Mouse (Mus musculus) spleen, postnatal 10 days (tissue): ENCODE results near the gene Gm525.
"Not testable (repeated sequence)": the region's sequence is repeated elsewhere in the genome, so short reads cannot be mapped to it uniquely, and the experiment has no call there.

Experiments used
- DNase-seq, 2 experiments: peaks; one replicate each; pipeline ENCODE4 v3.0.0; 2021 to 2022; ENCODE audit warnings: low spot score in 2 of 2

Gm525 gene

GRCm38 (mm10) chr11:89095306-89095705 is 21.7 kb downstream of the Gm525 start:
- no peak for DNase-seq

GRCm38 (mm10) chr11:89097292-89097691 is 23.7 kb downstream of the Gm525 start:
- not testable (repeated sequence) for DNase-seq

- DNase-seq: no peak
Measured at GRCm38 (mm10) chr11:89098083-89098835, 24.6 kb downstream of the Gm525 start.

- no peak for DNase-seq
Measured at GRCm38 (mm10) chr11:89098930-89099329, 25.3 kb downstream of the Gm525 start.

GRCm38 (mm10) chr11:89100403-89100802 is 26.8 kb downstream of the Gm525 start:
- peak; percentile 76 to 89 for DNase-seq

- peak in 1 of 2 experiments; percentile 31 for DNase-seq
Measured at GRCm38 (mm10) chr11:89100826-89101321, 27.2 kb downstream of the Gm525 start.

- DNase-seq: no peak
Measured at GRCm38 (mm10) chr11:89103166-89103565, 29.5 kb downstream of the Gm525 start.

GRCm38 (mm10) chr11:89105211-89105610 is 31.6 kb downstream of the Gm525 start:
- DNase-seq: no peak

- peak in 1 of 2 experiments; percentile 60 for DNase-seq
Measured at GRCm38 (mm10) chr11:89105823-89106222, 32.2 kb downstream of the Gm525 start.

- DNase-seq: no peak
Measured at GRCm38 (mm10) chr11:89107180-89107807, 33.7 kb downstream of the Gm525 start.

- no peak for DNase-seq
Measured at GRCm38 (mm10) chr11:89124411-89124810, 50.8 kb downstream of the Gm525 start.

- no peak for DNase-seq
Measured at GRCm38 (mm10) chr11:89130856-89131255, 57.2 kb downstream of the Gm525 start.

- no peak for DNase-seq
Measured at GRCm38 (mm10) chr11:89132406-89132805, 58.8 kb downstream of the Gm525 start.

GRCm38 (mm10) chr11:89134211-89134610 is 60.6 kb downstream of the Gm525 start:
- no peak for DNase-seq

GRCm38 (mm10) chr11:89137915-89138314 is 64.3 kb downstream of the Gm525 start:
- no peak for DNase-seq
